Mouse (Mus musculus) c-Kit-positive CD71-negative TER-119-negative erythroid progenitor cells, embryonic 14.5 days (primary cell): Measurements from ENCODE around the gene Rbm46.

Experiments
- DNase-seq: peaks from one replicate; pipeline ENCODE4 v3.0.0-alpha.2; 2013; ENCODE audit warnings: low read depth

Rbm46 gene

GRCm38 (mm10) chr3:82876372-82876739 lies at the start of gene Rbm46:
Gene Rbm46, minus strand, starts transcription at chr3:82876483.
- DNase-seq, result peak; percentile 10

- DNase-seq, result no peak
These were observed 39.3 kb upstream of the Rbm46 start for GRCm38 (mm10) chr3:82915632-82916031.

- DNase-seq, result no peak
These were observed 32.4 kb upstream of the Rbm46 start for GRCm38 (mm10) chr3:82908671-82909070.

GRCm38 (mm10) chr3:82904211-82904908 lies 28.1 kb upstream of the Rbm46 start:
- DNase-seq, result no peak

GRCm38 (mm10) chr3:82903613-82904205 lies 27.4 kb upstream of the Rbm46 start, which contains the start of gene Lrat:
Gene Lrat, minus strand, starts transcription at chr3:82903973.
- no peak for DNase-seq

- DNase-seq, result no peak
These were observed 26.7 kb upstream of the Rbm46 start for GRCm38 (mm10) chr3:82902757-82903612.

GRCm38 (mm10) chr3:82888842-82889241 lies 12.6 kb upstream of the Rbm46 start:
- no peak for DNase-seq

GRCm38 (mm10) chr3:82877258-82877657 lies 975 bp upstream of the Rbm46 start:
- peak; percentile 18 for DNase-seq

- no peak for DNase-seq
These were observed 462 bp downstream of the Rbm46 start for GRCm38 (mm10) chr3:82875671-82876371.

GRCm38 (mm10) chr3:82857414-82858077 lies 18.7 kb downstream of the Rbm46 start:
- DNase-seq, result peak; percentile 18

GRCm38 (mm10) chr3:82825165-82825564 lies 51.1 kb downstream of the Rbm46 start:
- no peak for DNase-seq

- DNase-seq, result no peak
These were observed 64.4 kb downstream of the Rbm46 start for GRCm38 (mm10) chr3:82811851-82812250.

GRCm38 (mm10) chr3:82810334-82811120 lies 65.8 kb downstream of the Rbm46 start:
- no peak for DNase-seq

- no peak for DNase-seq
These were observed 66.5 kb downstream of the Rbm46 start for GRCm38 (mm10) chr3:82809769-82810168.

- no peak for DNase-seq
These were observed 67.9 kb downstream of the Rbm46 start for GRCm38 (mm10) chr3:82808323-82808911.

GRCm38 (mm10) chr3:82805291-82805690 lies 71.0 kb downstream of the Rbm46 start:
- DNase-seq, result no peak

- no peak for DNase-seq
These were observed 75.8 kb downstream of the Rbm46 start for GRCm38 (mm10) chr3:82800470-82800843.

GRCm38 (mm10) chr3:82799735-82800469 lies 76.4 kb downstream of the Rbm46 start:
- DNase-seq, result no peak

GRCm38 (mm10) chr3:82793656-82794055 lies 82.6 kb downstream of the Rbm46 start:
- peak; percentile 34 for DNase-seq

GRCm38 (mm10) chr3:82791663-82792062 lies 84.6 kb downstream of the Rbm46 start:
- DNase-seq, result no peak
